Mouse (Mus musculus): ENCODE measurements around the gene Tcp10b. TPM values are rescaled to one million over a fixed set of nuclear protein-coding genes. Genes with fewer than 3 reads are reported as not detected.

Gene Tcp10b
- total RNA-seq, 4 experiments from 2014 or later = 0.61 to 1.1 (median 0.94) TPM

Other genes starting within 250 kb of the Tcp10b start
- 10 to 100 TPM; 45.9 to 65.6 (median 59.8) TPM for gene Mas1, start 193.0 kb upstream of the Tcp10b start, total RNA-seq (2022)
- under 1 TPM in 1 of 4 experiments, not detected in 3; 0.18 TPM for gene Mrgprh, start 185.1 kb upstream of the Tcp10b start, total RNA-seq (2022)
- 1 to 10 TPM; 1.6 to 5.0 (median 2.8) TPM for gene Pnldc1, start 150.9 kb upstream of the Tcp10b start, total RNA-seq (2022)
- gene Tcp1, start 145.4 kb upstream of the Tcp10b start, total RNA-seq (2022) = 100 to 1,000 TPM; 191 to 232 (median 205) TPM
- 10 to 100 TPM; 56.5 to 60.3 (median 58.8) TPM for gene Mrpl18, start 144.8 kb upstream of the Tcp10b start, total RNA-seq (2022)
- 1 to 10 TPM; 5.1 to 7.2 (median 6.6) TPM for gene Acat3, start 120.5 kb upstream of the Tcp10b start, total RNA-seq (2022)
- gene Acat2, start 100.4 kb upstream of the Tcp10b start, total RNA-seq (2022) = 10 to 100 TPM; 45.6 to 65.8 (median 56.4) TPM
- 10 to 100 TPM; 54.6 to 58.4 (median 55.5) TPM for gene Wtap, start 66.9 kb upstream of the Tcp10b start, total RNA-seq (2022)
- gene Sod2, start 54.3 kb upstream of the Tcp10b start, total RNA-seq (2022) = 100 to 1,000 TPM; 219 to 252 (median 242) TPM
- gene Gpr31b, start 8.8 kb upstream of the Tcp10b start, total RNA-seq (2022) = not detected
- gene Unc93a, start 70.7 kb downstream of the Tcp10b start, total RNA-seq (2022) = under 1 TPM in 1 of 4 experiments, not detected in 3; 0.16 TPM
- not detected for gene Smok2a, start 160.1 kb downstream of the Tcp10b start, total RNA-seq (2022)
- not detected for gene Smok2b, start 169.2 kb downstream of the Tcp10b start, total RNA-seq (2022)